Mouse (Mus musculus) midbrain, embryonic 10.5 days (tissue): ENCODE results near the gene Atf5. TPM values are rescaled to one million over a fixed set of nuclear protein-coding genes. Genes with fewer than 3 reads are reported as not detected.

Experiments
- DNase-seq: peaks from one replicate; pipeline ENCODE4 v3.0.0-alpha.2; 2017; ENCODE audit warnings: low spot score
- H3K27ac ChIP-seq: fragments of 300-500 bp; sonication (generic); replicated peaks from 2 replicates; pipeline ENCODE4 v1.5.1; 2016; ENCODE audit warnings: mild to moderate bottlenecking
- H3K27me3 ChIP-seq: fragments of 300-500 bp; sonication (generic); 2 replicates; pipeline ENCODE4 v1.6.1; 2016; ENCODE audit warnings: low read depth, mild to moderate bottlenecking; ENCODE audit not compliant: poor library complexity, severe bottlenecking
- H3K36me3 ChIP-seq: fragments of 300-500 bp; sonication (generic); 2 replicates; pipeline ENCODE4 v1.6.1; 2016; ENCODE audit warnings: mild to moderate bottlenecking, moderate library complexity
- H3K4me1 ChIP-seq: fragments of 300-500 bp; sonication (generic); 2 replicates; pipeline ENCODE4 v1.6.1; 2016
- H3K4me3 ChIP-seq: fragments of 300-500 bp; sonication (generic); 2 replicates; pipeline ENCODE4 v1.5.1; 2016; ENCODE audit warnings: mild to moderate bottlenecking, moderate library complexity
- H3K9me3 ChIP-seq: fragments of 300-500 bp; sonication (generic); replicated peaks from 2 replicates; pipeline ENCODE4 v1.6.1; 2016; ENCODE audit warnings: mild to moderate bottlenecking
- WGBS: fragments of 180-500 bp; shearing (Covaris S2); methylation state at CpG from one replicate; pipeline ENCODE4 v1.1.7; 2016; 5-methylcytosine and 5-hydroxymethylcytosine counted together
- polyA plus RNA-seq: library from polyadenylated mRNA; unstranded; fragments of >200 nt; fragmentation: Nextera tagmentation; extraction: Ambion mirVana; gene quantifications from 2 replicates; pipeline ENCODE4 v1.2.1, GENCODE M21; 2016

Gene Atf5
- polyA plus RNA-seq, 1 experiment from 2014 or later, result 4.6 TPM

DNA sequence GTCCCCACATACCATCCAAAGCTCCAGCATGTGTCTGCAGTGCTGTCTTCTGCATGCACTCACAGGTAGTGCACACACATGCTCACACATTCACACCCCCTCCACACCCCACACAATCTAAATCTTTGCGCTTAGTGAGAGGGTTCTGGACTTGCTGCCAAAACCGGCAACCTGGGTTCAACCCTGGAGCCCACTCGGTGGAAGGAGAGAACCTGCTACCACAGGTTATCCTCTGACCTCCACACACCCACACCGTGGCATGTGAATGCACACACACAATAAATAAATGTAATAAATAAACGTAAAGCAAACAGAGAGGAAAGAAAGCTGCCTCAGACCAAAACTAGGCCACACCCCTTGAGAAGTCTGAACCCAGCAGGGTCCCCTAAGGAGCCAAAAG lies 31.3 kb upstream of the Atf5 start:
- peak overlapping the region; percentile 85 for H3K4me3 ChIP-seq
- H3K9me3 ChIP-seq, result no peaks in the 10 kb centered on the region
- DNase-seq, result no peak
- H3K4me1 ChIP-seq, result peaks cover 33% of the 10 kb centered on the region
- peak overlapping the region; percentile 97; the same call in 1 of the 2 replicates for H3K27ac ChIP-seq
- 86% methylated on average over 5 of the region's 5 CpGs for WGBS
- no peaks in the 10 kb centered on the region for H3K27me3 ChIP-seq
- peaks cover 57% of the 10 kb centered on the region for H3K36me3 ChIP-seq

GRCm38 (mm10) chr7:44846804-44847203 lies 30.3 kb upstream of the Atf5 start:
- Histone ChIP-seq H3K4me1 (peaks cover 26% of the 10 kb centered on the region), H3K27ac (no peak overlapping the region), H3K36me3 (peaks cover 61% of the 10 kb centered on the region), H3K4me3 (peak overlapping the region; percentile 14; the same call in 1 of the 2 replicates), H3K9me3 (no peaks in the 10 kb centered on the region), H3K27me3 (peaks cover 1% of the 10 kb centered on the region)
- no peak for DNase-seq
- WGBS, result 91% methylated on average over 7 of the region's 7 CpGs

- H3K27me3 ChIP-seq, result peaks cover 19% of the 10 kb centered on the region
- no peaks in the 10 kb centered on the region for H3K9me3 ChIP-seq
- DNase-seq, result no peak
- no peak overlapping the region for H3K4me3 ChIP-seq
- peaks cover 19% of the 10 kb centered on the region for H3K4me1 ChIP-seq
- H3K27ac ChIP-seq, result no peak overlapping the region
- WGBS, result 95% methylated on average over 10 of the region's 10 CpGs
- H3K36me3 ChIP-seq, result peaks cover 68% of the 10 kb centered on the region
Observed at GRCm38 (mm10) chr7:44845006-44845405, 28.5 kb upstream of the Atf5 start.

DNA sequence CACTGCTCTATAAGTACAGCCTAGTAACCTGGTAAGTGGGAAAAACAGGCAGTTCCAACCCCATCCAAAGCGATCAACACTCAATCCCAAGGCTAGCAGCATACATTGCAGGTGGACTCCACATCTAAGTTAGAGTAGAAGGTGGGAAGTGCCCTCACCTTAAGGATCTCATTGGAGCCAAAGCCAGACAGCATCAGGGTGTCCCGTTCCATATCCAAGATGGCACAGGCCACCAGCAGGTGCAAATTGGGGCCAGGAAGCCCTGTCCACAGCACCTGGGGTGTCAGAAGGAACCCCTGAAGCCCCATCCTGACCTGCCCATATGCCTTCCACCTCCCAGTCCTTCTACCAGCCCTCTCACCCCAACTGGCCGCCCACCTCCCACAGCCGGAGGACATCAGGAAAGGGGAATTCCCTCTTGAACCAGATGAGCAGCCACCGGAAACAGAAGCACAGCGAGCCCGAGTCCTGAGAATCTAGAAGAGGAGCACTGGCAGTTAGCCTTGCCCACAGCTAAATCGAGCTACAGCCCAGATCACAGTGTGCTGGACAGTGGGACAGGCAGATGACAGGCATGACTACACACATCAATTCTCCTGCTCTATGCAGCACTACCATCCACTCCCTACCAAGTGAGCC lies 25.5 kb upstream of the Atf5 start:
- peaks cover 42% of the 10 kb centered on the region for H3K27me3 ChIP-seq
- no peaks in the 10 kb centered on the region for H3K9me3 ChIP-seq
- no peak for DNase-seq
- no peak overlapping the region for H3K4me3 ChIP-seq
- peaks cover 20% of the 10 kb centered on the region for H3K4me1 ChIP-seq
- WGBS, result 94% methylated on average over 8 of the region's 8 CpGs
- H3K36me3 ChIP-seq, result peaks cover 71% of the 10 kb centered on the region
- H3K27ac ChIP-seq, result no peak overlapping the region

- 64% methylated on average over 14 of the region's 14 CpGs for WGBS
- Histone ChIP-seq H3K27me3 (peaks cover 42% of the 10 kb centered on the region), H3K36me3 (peaks cover 56% of the 10 kb centered on the region), H3K4me3 (peak overlapping the region; percentile 46), H3K9me3 (no peaks in the 10 kb centered on the region), H3K4me1 (peaks cover 25% of the 10 kb centered on the region), H3K27ac (no peak overlapping the region)
- no peak for DNase-seq
Observed at GRCm38 (mm10) chr7:44840426-44840825, 24.0 kb upstream of the Atf5 start.

GRCm38 (mm10) chr7:44839491-44840191 lies 23.2 kb upstream of the Atf5 start:
- peaks cover 42% of the 10 kb centered on the region for H3K27me3 ChIP-seq
- no peaks in the 10 kb centered on the region for H3K9me3 ChIP-seq
- peak overlapping the region; percentile 52; the same call in 1 of the 2 replicates for H3K27ac ChIP-seq
- H3K4me3 ChIP-seq, result peak overlapping the region; percentile 46
- WGBS, result 3% methylated on average over 58 of the region's 58 CpGs
- H3K4me1 ChIP-seq, result peaks cover 25% of the 10 kb centered on the region
- peaks cover 48% of the 10 kb centered on the region for H3K36me3 ChIP-seq
- peak; percentile 51 for DNase-seq

GRCm38 (mm10) chr7:44839171-44839490 lies 22.7 kb upstream of the Atf5 start:
- Histone ChIP-seq H3K9me3 (no peaks in the 10 kb centered on the region), H3K27ac (no peak overlapping the region), H3K4me1 (peaks cover 25% of the 10 kb centered on the region), H3K4me3 (peak overlapping the region; percentile 46), H3K27me3 (peaks cover 42% of the 10 kb centered on the region), H3K36me3 (peaks cover 43% of the 10 kb centered on the region)
- DNase-seq, result no peak
- WGBS, result 32% methylated on average over 11 of the region's 11 CpGs

DNA sequence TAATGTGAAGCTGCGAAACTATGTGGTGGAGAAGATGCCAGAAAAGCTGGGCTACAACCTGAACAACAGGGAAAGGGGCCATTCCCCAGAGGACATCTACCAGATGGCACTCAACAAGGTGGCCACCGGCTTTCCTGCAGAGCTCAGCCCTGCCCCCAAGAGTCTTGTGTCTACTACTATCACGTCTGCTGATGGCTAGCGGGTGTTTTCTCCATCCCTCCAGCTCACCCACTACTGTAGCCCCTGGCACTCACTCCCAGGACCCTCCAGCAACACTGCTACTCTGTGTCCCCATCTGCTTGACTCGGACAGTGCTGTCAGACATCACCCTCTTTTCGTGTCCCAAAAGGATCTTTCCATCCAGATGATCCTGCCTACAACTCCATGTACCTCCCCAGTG lies 21.6 kb upstream of the Atf5 start:
- Histone ChIP-seq H3K27me3 (peaks cover 42% of the 10 kb centered on the region), H3K4me3 (no peak overlapping the region), H3K4me1 (peaks cover 25% of the 10 kb centered on the region), H3K9me3 (no peaks in the 10 kb centered on the region), H3K36me3 (peaks cover 32% of the 10 kb centered on the region), H3K27ac (no peak overlapping the region)
- no peak for DNase-seq
- WGBS, result 90% methylated on average over 6 of the region's 6 CpGs

GRCm38 (mm10) chr7:44836423-44837053 lies 20.1 kb upstream of the Atf5 start:
- peaks cover 25% of the 10 kb centered on the region for H3K4me1 ChIP-seq
- H3K27me3 ChIP-seq, result peaks cover 39% of the 10 kb centered on the region
- 87% methylated on average over 9 of the region's 9 CpGs for WGBS

DNA sequence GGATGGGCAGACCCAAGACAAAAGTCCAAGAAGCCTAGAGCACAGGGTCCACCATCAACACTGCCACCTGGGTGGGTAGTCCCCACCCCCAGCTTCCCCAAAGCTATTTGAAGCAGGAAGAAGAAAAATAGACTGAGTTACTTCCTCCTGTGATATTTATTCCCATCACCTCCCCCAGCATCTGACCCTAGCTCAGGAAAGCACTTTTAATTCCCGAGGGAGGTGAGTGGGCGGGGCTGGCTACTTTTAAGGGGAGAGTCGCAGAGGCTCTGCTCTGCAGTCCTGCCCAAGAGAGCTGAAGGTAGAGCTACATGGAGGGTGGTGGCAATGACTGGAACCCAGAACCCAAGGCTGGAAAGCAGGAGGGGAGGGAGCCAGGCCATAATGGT lies 19.6 kb upstream of the Atf5 start:
- Histone ChIP-seq H3K36me3 (peaks cover 29% of the 10 kb centered on the region), H3K4me1 (peaks cover 25% of the 10 kb centered on the region), H3K27me3 (peaks cover 33% of the 10 kb centered on the region), H3K9me3 (no peaks in the 10 kb centered on the region), H3K4me3 (no peak overlapping the region), H3K27ac (no peak overlapping the region)
- DNase-seq, result no peak
- 63% methylated on average over 3 of the region's 3 CpGs for WGBS

More at GRCm38 (mm10) chr7:44836423-44837053, 20.1 kb upstream of the Atf5 start:
- Histone ChIP-seq H3K4me3 (no peak overlapping the region), H3K9me3 (no peaks in the 10 kb centered on the region), H3K27ac (no peak overlapping the region), H3K36me3 (peaks cover 28% of the 10 kb centered on the region)
- no peak for DNase-seq

DNA sequence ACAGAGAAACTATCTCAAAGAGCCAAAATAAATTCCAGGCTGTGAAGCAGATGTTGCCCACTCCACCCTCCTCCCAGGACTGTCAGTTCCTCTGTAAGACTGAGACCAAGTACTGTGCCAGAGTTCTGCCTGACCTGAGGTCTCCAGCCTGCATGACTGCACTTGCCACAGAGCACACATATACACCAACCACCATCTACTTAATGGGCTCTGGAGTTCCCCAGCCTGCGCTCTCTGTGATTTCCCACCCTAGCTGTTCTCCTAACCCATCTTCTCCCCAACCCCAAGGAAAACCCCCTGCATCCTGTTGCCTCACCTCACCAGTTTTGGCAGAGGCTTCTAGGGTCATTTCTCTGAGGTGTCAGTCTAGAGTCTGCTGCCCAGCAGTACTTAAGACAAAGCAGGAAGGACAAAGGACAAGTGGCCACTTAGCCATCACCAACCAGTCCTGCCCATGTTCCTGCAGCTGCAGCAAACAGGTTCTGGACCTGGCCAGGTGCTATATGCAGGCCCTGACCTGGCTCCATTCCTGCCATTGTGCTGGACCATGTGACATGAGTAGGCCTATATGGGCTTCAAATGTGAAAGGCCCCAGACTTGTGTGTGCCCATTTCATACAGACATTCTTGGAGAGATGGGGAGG lies 19.0 kb upstream of the Atf5 start:
- Histone ChIP-seq H3K36me3 (peaks cover 29% of the 10 kb centered on the region), H3K27ac (no peak overlapping the region), H3K9me3 (no peaks in the 10 kb centered on the region), H3K4me3 (no peak overlapping the region), H3K27me3 (peaks cover 28% of the 10 kb centered on the region), H3K4me1 (peaks cover 22% of the 10 kb centered on the region)
- WGBS, result 95% methylated on average over 1 of the region's 1 CpGs
- DNase-seq, result no peak

- H3K36me3 ChIP-seq, result peaks cover 49% of the 10 kb centered on the region
- no peaks in the 10 kb centered on the region for H3K9me3 ChIP-seq
- WGBS, result 83% methylated on average over 4 of the region's 4 CpGs
- no peak overlapping the region for H3K4me3 ChIP-seq
- H3K27ac ChIP-seq, result no peak overlapping the region
- 0 out of 2 replicates have a peak, but pooled peaks cover under 1% of the 10 kb centered on the region for H3K27me3 ChIP-seq
- DNase-seq, result no peak
- H3K4me1 ChIP-seq, result peaks cover 5% of the 10 kb centered on the region; the same call in 1 of the 2 replicates
Observed at GRCm38 (mm10) chr7:44832763-44833162, 16.3 kb upstream of the Atf5 start.
